Mouse (Mus musculus): ENCODE data around the gene Gm20816.
"Not testable (repeated sequence)": the region's sequence is repeated elsewhere in the genome, so short reads cannot be mapped to it uniquely, and the experiment has no call there.

The Gm20816 gene

DNA sequence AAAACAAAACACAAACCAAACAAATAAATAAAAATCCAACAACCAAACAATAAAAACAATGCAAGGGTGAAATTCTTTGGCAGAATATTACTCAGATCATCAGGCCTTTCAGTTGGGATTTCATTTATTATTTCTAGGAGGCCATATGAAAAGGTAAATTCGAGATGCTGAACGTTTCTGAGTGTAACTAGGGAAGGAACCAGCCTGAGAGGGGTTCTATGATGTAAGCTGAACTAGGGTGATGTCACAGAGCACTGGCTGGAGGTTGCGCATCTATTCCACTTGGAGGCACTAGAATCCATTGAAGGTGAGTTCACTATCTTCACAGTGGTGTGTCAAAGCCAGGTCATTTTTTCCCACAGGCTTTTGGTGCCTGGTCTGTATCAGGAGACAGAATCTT is at the start of gene Gm20816:
TSS of gene Gm20816 (plus strand) at position 301 of the 400 bp plus-strand sequence.
- DNase-seq, result not testable (repeated sequence)
